Mouse (Mus musculus) right cerebral cortex, postnatal 14 days (tissue): ENCODE results near the gene Cstl1.
"Not testable (repeated sequence)": the region's sequence is repeated elsewhere in the genome, so short reads cannot be mapped to it uniquely, and the experiment has no call there.

Experiments used
- DNase-seq: peaks from one replicate; pipeline ENCODE4 v3.0.0; 2022

Gene Cstl1

GRCm38 (mm10) chr2:148750058-148750457 lies at the start of gene Cstl1:
TSS of gene Cstl1 (plus strand) at chr2:148750358.
- no peak for DNase-seq

- DNase-seq = no peak
Measured at GRCm38 (mm10) chr2:148706409-148707201, 43.6 kb upstream of the Cstl1 start.

GRCm38 (mm10) chr2:148707202-148707530 lies 43.0 kb upstream of the Cstl1 start:
- no peak for DNase-seq

- DNase-seq = no peak
Measured at GRCm38 (mm10) chr2:148712326-148712725, 37.8 kb upstream of the Cstl1 start.

GRCm38 (mm10) chr2:148717072-148717471 lies 33.1 kb upstream of the Cstl1 start:
- DNase-seq = no peak

GRCm38 (mm10) chr2:148719271-148719995 lies 30.7 kb upstream of the Cstl1 start:
- DNase-seq = no peak

- DNase-seq = peak; percentile 32
Measured at GRCm38 (mm10) chr2:148731614-148732326, 18.4 kb upstream of the Cstl1 start.

- DNase-seq = peak; percentile 93
Measured at GRCm38 (mm10) chr2:148732327-148733000, 17.7 kb upstream of the Cstl1 start, which contains the start of gene Napb. TSS of gene Napb (minus strand) at chr2:148732467.

GRCm38 (mm10) chr2:148743001-148743400 lies 7.2 kb upstream of the Cstl1 start:
- DNase-seq = peak; percentile 52

- DNase-seq = no peak
Measured at GRCm38 (mm10) chr2:148743846-148744407, 6.2 kb upstream of the Cstl1 start.

- peak; percentile 63 for DNase-seq
Measured at GRCm38 (mm10) chr2:148751893-148752813, 2.0 kb downstream of the Cstl1 start.

GRCm38 (mm10) chr2:148754310-148754846 lies 4.2 kb downstream of the Cstl1 start:
- DNase-seq = no peak

- no peak for DNase-seq
Measured at GRCm38 (mm10) chr2:148763648-148764388, 13.7 kb downstream of the Cstl1 start.

- DNase-seq = not testable (repeated sequence)
Measured at GRCm38 (mm10) chr2:148771397-148771796, 21.2 kb downstream of the Cstl1 start, which contains the start of gene Cst11. TSS of gene Cst11 (minus strand) at chr2:148771497.

- no peak for DNase-seq
Measured at GRCm38 (mm10) chr2:148781709-148782108, 31.6 kb downstream of the Cstl1 start, which contains the start of gene 8030411F24Rik. TSS of gene 8030411F24Rik (plus strand) at chr2:148782009.

- DNase-seq = no peak
Measured at GRCm38 (mm10) chr2:148789142-148789541, 39.0 kb downstream of the Cstl1 start, which contains the start of gene Cst12. TSS of gene Cst12 (plus strand) at chr2:148789361.

GRCm38 (mm10) chr2:148798485-148798884 lies 48.3 kb downstream of the Cstl1 start, which contains the start of gene Cst8:
TSS of gene Cst8 (plus strand) at chr2:148798785.
- no peak for DNase-seq

- no peak for DNase-seq
Measured at GRCm38 (mm10) chr2:148801491-148801921, 51.3 kb downstream of the Cstl1 start.
